Mouse (Mus musculus): ENCODE results near the gene Asf1b. TPM values are rescaled to one million over a fixed set of nuclear protein-coding genes. Genes with fewer than 3 reads are reported as not detected.
A peak's percentile ranks its signal among the peaks of the same experiment; 100 is the strongest.

The Asf1b gene
- 22.3 and 22.5 TPM in 2 replicates for total RNA-seq (2017)

- ATAC-seq (replicated peaks in 1 of 2; ENCODE audit: insufficient read depth in 1 of 2, low FRiP score in 2 of 2, low TSS enrichment in 1 of 2, low read depth in 1 of 2, poor library complexity in 2 of 2, severe bottlenecking in 2 of 2): peak; percentile 95 to 96
Measured at GRCm38 (mm10) chr8:83955106-83955957, at the start of gene Asf1b, which contains the start of gene Gm10644. Asf1b (plus strand) TSS chr8:83955507. Gm10644 (minus strand) TSS chr8:83955205.

DNA sequence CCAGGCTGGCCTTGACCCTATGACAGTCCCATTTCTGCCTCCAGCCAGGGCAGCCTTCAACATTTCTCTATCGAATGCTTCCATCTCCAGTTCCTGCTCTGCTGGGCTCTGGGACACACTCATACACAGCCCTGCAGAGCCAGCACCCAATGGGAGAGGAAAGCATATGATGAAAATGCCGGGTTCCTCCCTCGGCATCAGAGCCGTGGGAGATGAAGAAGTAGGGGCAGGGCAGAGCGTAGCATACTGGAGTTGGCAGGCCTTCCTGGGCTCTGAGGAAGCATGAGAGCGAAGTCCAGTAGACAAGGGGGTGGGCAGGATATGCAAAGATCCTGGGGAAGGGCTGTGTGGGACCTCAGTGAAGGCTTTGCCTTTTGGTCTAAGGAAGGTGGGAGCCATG is 46.7 kb upstream of the Asf1b start:
- ATAC-seq (replicated peaks in 1 of 2; ENCODE audit: insufficient read depth in 1 of 2, low FRiP score in 2 of 2, low TSS enrichment in 1 of 2, low read depth in 1 of 2, poor library complexity in 2 of 2, severe bottlenecking in 2 of 2): no peak

- no peak for ATAC-seq (replicated peaks in 1 of 2; ENCODE audit: insufficient read depth in 1 of 2, low FRiP score in 2 of 2, low TSS enrichment in 1 of 2, low read depth in 1 of 2, poor library complexity in 2 of 2, severe bottlenecking in 2 of 2)
Measured at GRCm38 (mm10) chr8:83909311-83909710, 46.0 kb upstream of the Asf1b start.

- no peak for ATAC-seq (replicated peaks in 1 of 2; ENCODE audit: insufficient read depth in 1 of 2, low FRiP score in 2 of 2, low TSS enrichment in 1 of 2, low read depth in 1 of 2, poor library complexity in 2 of 2, severe bottlenecking in 2 of 2)
Measured at GRCm38 (mm10) chr8:83911809-83912731, 43.2 kb upstream of the Asf1b start.

DNA sequence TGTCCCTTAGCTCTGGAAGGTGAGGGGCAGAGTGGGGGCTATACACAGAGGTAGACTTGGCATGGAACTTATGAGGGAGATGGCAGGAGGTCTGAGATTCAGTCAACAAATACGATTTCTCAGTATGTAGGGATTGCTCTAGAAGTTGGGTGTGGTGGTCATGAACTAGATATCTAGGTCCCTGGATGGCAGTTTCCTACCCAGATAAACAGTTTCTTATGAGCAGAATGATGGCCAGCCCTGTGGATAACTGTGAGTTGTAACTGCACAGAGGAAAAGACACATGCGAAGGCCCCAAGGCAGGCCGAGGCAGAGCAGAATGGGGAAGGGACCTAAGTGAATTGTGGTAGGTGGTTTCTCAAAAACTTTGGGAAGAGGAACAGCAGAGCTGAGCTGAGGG is 41.1 kb upstream of the Asf1b start:
- ATAC-seq (replicated peaks in 1 of 2; ENCODE audit: insufficient read depth in 1 of 2, low FRiP score in 2 of 2, low TSS enrichment in 1 of 2, low read depth in 1 of 2, poor library complexity in 2 of 2, severe bottlenecking in 2 of 2): no peak

- ATAC-seq (replicated peaks in 1 of 2; ENCODE audit: insufficient read depth in 1 of 2, low FRiP score in 2 of 2, low TSS enrichment in 1 of 2, low read depth in 1 of 2, poor library complexity in 2 of 2, severe bottlenecking in 2 of 2): 0 out of 4 replicates have a peak, but pooled peaks of 1 of the 2 experiments have one; percentile 9
Measured at GRCm38 (mm10) chr8:83914860-83915259, 40.4 kb upstream of the Asf1b start.

- no peak for ATAC-seq (replicated peaks in 1 of 2; ENCODE audit: insufficient read depth in 1 of 2, low FRiP score in 2 of 2, low TSS enrichment in 1 of 2, low read depth in 1 of 2, poor library complexity in 2 of 2, severe bottlenecking in 2 of 2)
Measured at GRCm38 (mm10) chr8:83916015-83916414, 39.3 kb upstream of the Asf1b start.

GRCm38 (mm10) chr8:83917566-83917965 is 37.7 kb upstream of the Asf1b start:
- ATAC-seq (replicated peaks in 1 of 2; ENCODE audit: insufficient read depth in 1 of 2, low FRiP score in 2 of 2, low TSS enrichment in 1 of 2, low read depth in 1 of 2, poor library complexity in 2 of 2, severe bottlenecking in 2 of 2): no peak

- ATAC-seq (replicated peaks in 1 of 2; ENCODE audit: insufficient read depth in 1 of 2, low FRiP score in 2 of 2, low TSS enrichment in 1 of 2, low read depth in 1 of 2, poor library complexity in 2 of 2, severe bottlenecking in 2 of 2): 0 out of 4 replicates have a peak, but pooled peaks of 1 of the 2 experiments have one; percentile 23
Measured at GRCm38 (mm10) chr8:83921558-83921957, 33.7 kb upstream of the Asf1b start.

GRCm38 (mm10) chr8:83922727-83923126 is 32.6 kb upstream of the Asf1b start:
- no peak for ATAC-seq (replicated peaks in 1 of 2; ENCODE audit: insufficient read depth in 1 of 2, low FRiP score in 2 of 2, low TSS enrichment in 1 of 2, low read depth in 1 of 2, poor library complexity in 2 of 2, severe bottlenecking in 2 of 2)

- ATAC-seq (replicated peaks in 1 of 2; ENCODE audit: insufficient read depth in 1 of 2, low FRiP score in 2 of 2, low TSS enrichment in 1 of 2, low read depth in 1 of 2, poor library complexity in 2 of 2, severe bottlenecking in 2 of 2): no peak
Measured at GRCm38 (mm10) chr8:83924585-83924984, 30.7 kb upstream of the Asf1b start.

DNA sequence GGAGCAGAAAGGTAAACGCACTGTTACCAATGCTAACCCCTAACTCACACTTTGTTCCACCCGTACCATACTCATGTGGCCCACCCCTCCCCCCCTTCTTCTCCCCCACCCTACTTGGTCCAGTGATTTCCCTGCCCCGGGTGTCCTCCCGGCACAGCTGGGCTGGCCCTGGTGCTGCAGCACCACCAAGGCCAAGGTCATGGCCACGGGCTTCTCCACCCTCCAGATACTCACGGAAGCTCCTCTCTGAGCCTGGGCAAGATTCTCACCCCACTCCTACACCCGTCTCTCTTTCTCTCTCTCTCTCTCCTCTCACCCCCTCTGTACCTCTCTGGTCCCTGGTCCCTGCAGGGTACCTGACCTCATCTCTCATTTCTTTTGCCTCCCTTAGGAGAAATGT is 29.0 kb upstream of the Asf1b start:
- ATAC-seq (replicated peaks in 1 of 2; ENCODE audit: insufficient read depth in 1 of 2, low FRiP score in 2 of 2, low TSS enrichment in 1 of 2, low read depth in 1 of 2, poor library complexity in 2 of 2, severe bottlenecking in 2 of 2): no peak

DNA sequence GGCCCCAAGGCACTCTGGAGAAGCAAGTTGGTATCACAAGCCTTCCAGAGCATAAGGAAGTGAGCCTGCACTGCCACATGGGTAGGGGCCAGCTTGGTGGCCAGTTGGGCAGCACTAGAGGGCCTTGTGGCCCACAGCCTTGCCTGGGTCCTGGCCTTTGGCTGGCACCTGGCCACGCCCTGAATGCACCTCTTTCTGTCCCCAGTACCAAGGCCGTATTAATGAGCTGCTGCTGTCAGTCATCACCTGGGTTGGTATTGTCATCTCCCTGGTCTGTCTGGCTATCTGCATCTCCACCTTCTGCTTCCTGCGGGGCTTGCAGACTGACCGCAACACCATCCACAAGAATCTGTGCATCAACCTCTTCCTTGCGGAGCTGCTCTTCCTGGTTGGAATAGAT is 21.1 kb upstream of the Asf1b start:
- no peak for ATAC-seq (replicated peaks in 1 of 2; ENCODE audit: insufficient read depth in 1 of 2, low FRiP score in 2 of 2, low TSS enrichment in 1 of 2, low read depth in 1 of 2, poor library complexity in 2 of 2, severe bottlenecking in 2 of 2)

DNA sequence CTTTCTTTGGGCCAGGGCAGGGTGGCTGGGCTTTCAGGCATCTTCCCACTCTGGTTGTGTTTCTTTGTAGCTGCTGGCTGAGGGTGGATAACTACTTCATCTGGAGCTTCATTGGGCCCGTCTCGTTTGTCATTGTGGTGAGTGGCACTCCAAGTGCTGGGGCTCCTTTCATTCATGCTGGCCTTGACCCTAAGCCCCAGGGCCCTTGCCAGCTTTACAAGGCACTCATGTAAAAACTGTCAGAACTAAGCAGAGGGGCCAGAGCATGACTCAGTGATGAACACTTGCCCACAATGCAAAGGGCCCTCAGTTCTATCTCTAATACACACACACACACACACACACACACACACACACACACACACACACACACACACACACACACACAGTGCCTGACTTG is 20.3 kb upstream of the Asf1b start:
- ATAC-seq (replicated peaks in 1 of 2; ENCODE audit: insufficient read depth in 1 of 2, low FRiP score in 2 of 2, low TSS enrichment in 1 of 2, low read depth in 1 of 2, poor library complexity in 2 of 2, severe bottlenecking in 2 of 2): no peak

GRCm38 (mm10) chr8:83935435-83935834 is 19.9 kb upstream of the Asf1b start:
- ATAC-seq (replicated peaks in 1 of 2; ENCODE audit: insufficient read depth in 1 of 2, low FRiP score in 2 of 2, low TSS enrichment in 1 of 2, low read depth in 1 of 2, poor library complexity in 2 of 2, severe bottlenecking in 2 of 2): no peak

GRCm38 (mm10) chr8:83937645-83938044 is 17.7 kb upstream of the Asf1b start:
- no peak for ATAC-seq (replicated peaks in 1 of 2; ENCODE audit: insufficient read depth in 1 of 2, low FRiP score in 2 of 2, low TSS enrichment in 1 of 2, low read depth in 1 of 2, poor library complexity in 2 of 2, severe bottlenecking in 2 of 2)

DNA sequence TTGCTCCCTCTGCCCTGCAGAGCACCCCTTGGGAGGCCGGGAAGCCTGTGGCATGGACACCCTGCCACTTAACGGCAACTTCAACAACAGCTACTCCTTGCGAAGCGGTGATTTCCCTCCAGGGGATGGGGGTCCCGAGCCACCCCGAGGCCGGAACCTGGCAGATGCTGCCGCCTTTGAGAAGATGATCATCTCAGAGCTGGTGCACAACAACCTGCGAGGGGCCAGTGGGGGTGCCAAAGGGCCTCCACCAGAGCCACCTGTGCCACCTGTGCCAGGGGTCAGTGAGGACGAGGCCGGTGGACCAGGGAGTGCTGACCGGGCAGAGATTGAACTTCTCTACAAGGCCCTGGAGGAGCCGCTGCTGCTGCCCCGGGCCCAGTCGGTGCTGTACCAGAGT is 17.0 kb upstream of the Asf1b start:
- ATAC-seq (replicated peaks in 1 of 2; ENCODE audit: insufficient read depth in 1 of 2, low FRiP score in 2 of 2, low TSS enrichment in 1 of 2, low read depth in 1 of 2, poor library complexity in 2 of 2, severe bottlenecking in 2 of 2): no peak

DNA sequence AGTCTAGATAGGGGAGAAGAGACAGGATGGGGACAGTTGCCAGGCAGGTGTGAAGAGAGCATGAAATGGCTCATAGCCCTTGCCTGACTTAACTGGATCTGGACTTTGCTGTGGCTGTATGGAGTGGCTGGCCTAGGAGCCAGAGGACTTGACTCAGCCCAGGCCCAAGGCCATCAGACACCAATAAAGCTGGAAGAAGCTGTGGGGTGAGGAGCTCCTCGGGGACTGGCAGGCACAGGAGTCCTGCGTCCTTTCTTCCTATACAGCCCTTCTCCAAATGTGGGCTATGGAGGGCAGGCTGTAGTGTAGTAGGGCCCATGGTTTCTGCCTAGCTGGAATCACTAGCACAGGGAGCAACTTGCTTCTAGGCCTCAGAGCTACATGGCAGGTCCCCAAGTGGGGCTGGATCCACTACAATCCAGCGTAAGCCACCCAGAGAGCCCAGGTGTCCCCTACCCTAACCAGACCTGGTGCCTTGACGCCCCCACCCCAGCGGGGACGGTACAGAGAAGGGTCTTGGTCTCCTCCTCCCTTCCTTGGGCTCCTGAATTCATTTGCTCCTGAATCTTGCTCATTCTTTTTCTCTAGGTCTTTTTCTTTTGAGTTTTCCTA is 14.1 kb upstream of the Asf1b start:
- no peak for ATAC-seq (replicated peaks in 1 of 2; ENCODE audit: insufficient read depth in 1 of 2, low FRiP score in 2 of 2, low TSS enrichment in 1 of 2, low read depth in 1 of 2, poor library complexity in 2 of 2, severe bottlenecking in 2 of 2)

All from hematopoietic stem cell, adult 5-6 weeks (primary cell).